Mouse (Mus musculus) hindbrain, embryonic 15.5 days (tissue): ENCODE data around the gene Mlxip. TPM values are rescaled to one million over a fixed set of nuclear protein-coding genes. Genes with fewer than 3 reads are reported as not detected.
A peak's percentile ranks its signal among the peaks of the same experiment; 100 is the strongest.

Source experiments
- ATAC-seq: fragments of 200-750 bp; cut with Nextera tagmentation; 2 replicates; pipeline ENCODE4 v1.8.0; 2017; ENCODE audit warnings: low read depth, moderate number of reproducible peaks, moderate TSS enrichment; ENCODE audit not compliant: low FRiP score
- H3K27ac ChIP-seq: fragments of 300-500 bp; sonication (generic); replicated peaks from 2 replicates; pipeline ENCODE4 v1.5.1; 2015; ENCODE audit warnings: mild to moderate bottlenecking, inconsistent platforms
- H3K27me3 ChIP-seq: fragments of 300-500 bp; sonication (generic); 2 replicates; pipeline ENCODE4 v1.6.1; 2015; ENCODE audit warnings: control low read depth, inconsistent platforms
- H3K36me3 ChIP-seq: fragments of 300-500 bp; sonication (generic); 2 replicates; pipeline ENCODE4 v1.6.1; 2015; ENCODE audit warnings: control low read depth, inconsistent platforms
- H3K4me1 ChIP-seq: fragments of 300-500 bp; sonication (generic); replicated peaks from 2 replicates; pipeline ENCODE4 v1.6.1; 2015; ENCODE audit warnings: control low read depth, inconsistent platforms
- H3K4me2 ChIP-seq: fragments of 300-500 bp; sonication (generic); 2 replicates; pipeline ENCODE4 v1.6.1; 2015; ENCODE audit warnings: moderate library complexity, mild to moderate bottlenecking, inconsistent platforms
- H3K4me3 ChIP-seq: fragments of 300-500 bp; sonication (generic); 2 replicates; pipeline ENCODE4 v1.5.1; 2015; ENCODE audit warnings: mild to moderate bottlenecking, inconsistent platforms
- H3K9ac ChIP-seq: fragments of 300-500 bp; sonication (generic); 2 replicates; pipeline ENCODE4 v1.6.1; 2015; ENCODE audit warnings: inconsistent platforms
- H3K9me3 ChIP-seq: fragments of 300-500 bp; sonication (generic); 2 replicates; pipeline ENCODE4 v1.6.1; 2016; ENCODE audit warnings: control low read depth, inconsistent platforms
- WGBS: fragments of 180-500 bp; shearing (Covaris S2); methylation state at CpG from one replicate; pipeline ENCODE4 v1.1.7; 2015; 5-methylcytosine and 5-hydroxymethylcytosine counted together
- polyA plus RNA-seq: library from polyadenylated mRNA; unstranded; fragments of >200 nt; fragmentation: Nextera tagmentation; extraction: Ambion mirVana; gene quantifications from 2 replicates; pipeline ENCODE4 v1.2.1, GENCODE M21; 2015

Gene Mlxip
- polyA plus RNA-seq, 1 experiment from 2014 or later = 20.6 TPM

- Histone ChIP-seq H3K27ac (no peak overlapping the region), H3K36me3 (peaks cover 5% of the 10 kb centered on the region; the same call in 1 of the 2 replicates), H3K9ac (no peak overlapping the region), H3K4me3 (no peak overlapping the region), H3K27me3 (no peaks in the 10 kb centered on the region), H3K4me1 (peaks cover 15% of the 10 kb centered on the region), H3K9me3 (no peaks in the 10 kb centered on the region), H3K4me2 (no peak overlapping the region)
- WGBS = 91% methylated on average over 2 of the region's 2 CpGs
- no peak for ATAC-seq
Measured at GRCm38 (mm10) chr5:123413866-123414363, 19.3 kb downstream of the Mlxip start.

GRCm38 (mm10) chr5:123416149-123416548, 21.6 kb downstream of the Mlxip start:
- Histone ChIP-seq H3K4me3 (no peak overlapping the region), H3K36me3 (peaks cover 3% of the 10 kb centered on the region; the same call in 1 of the 2 replicates), H3K9me3 (no peaks in the 10 kb centered on the region), H3K27me3 (no peaks in the 10 kb centered on the region), H3K4me1 (peaks cover 22% of the 10 kb centered on the region), H3K9ac (no peak overlapping the region), H3K27ac (no peak overlapping the region), H3K4me2 (no peak overlapping the region)
- no peak for ATAC-seq
- 86% methylated on average over 3 of the region's 3 CpGs for WGBS

GRCm38 (mm10) chr5:123416566-123417518, 22.2 kb downstream of the Mlxip start:
- Histone ChIP-seq H3K9me3 (no peaks in the 10 kb centered on the region), H3K27me3 (no peaks in the 10 kb centered on the region), H3K4me3 (no peak overlapping the region), H3K36me3 (no peaks in the 10 kb centered on the region), H3K4me1 (peaks cover 22% of the 10 kb centered on the region), H3K4me2 (no peak overlapping the region), H3K27ac (0 out of 2 replicates have a peak overlapping the region, but pooled peaks have one; percentile 8), H3K9ac (no peak overlapping the region)
- 63% methylated on average over 8 of the region's 8 CpGs for WGBS
- no peak for ATAC-seq

GRCm38 (mm10) chr5:123423885-123424284, 29.3 kb downstream of the Mlxip start:
- H3K9me3 ChIP-seq = no peaks in the 10 kb centered on the region
- peaks cover 6% of the 10 kb centered on the region for H3K4me1 ChIP-seq
- H3K4me2 ChIP-seq = no peak overlapping the region
- ATAC-seq = no peak
- no peak overlapping the region for H3K27ac ChIP-seq
- H3K4me3 ChIP-seq = no peak overlapping the region
- no peaks in the 10 kb centered on the region for H3K36me3 ChIP-seq
- no peak overlapping the region for H3K9ac ChIP-seq
- 59% methylated on average over 2 of the region's 2 CpGs for WGBS
- no peaks in the 10 kb centered on the region for H3K27me3 ChIP-seq

- Histone ChIP-seq H3K27ac (no peak overlapping the region), H3K4me1 (peaks cover 12% of the 10 kb centered on the region), H3K4me3 (no peak overlapping the region), H3K9ac (no peak overlapping the region), H3K9me3 (no peaks in the 10 kb centered on the region), H3K36me3 (no peaks in the 10 kb centered on the region), H3K4me2 (no peak overlapping the region), H3K27me3 (no peaks in the 10 kb centered on the region)
- ATAC-seq = no peak
- 87% methylated on average over 1 of the region's 1 CpGs for WGBS
Measured at GRCm38 (mm10) chr5:123427556-123427955, 33.0 kb downstream of the Mlxip start.

- no peaks in the 10 kb centered on the region for H3K27me3 ChIP-seq
- H3K9ac ChIP-seq = no peak overlapping the region
- WGBS = 62% methylated on average over 13 of the region's 13 CpGs
- H3K4me1 ChIP-seq = peaks cover 30% of the 10 kb centered on the region
- peak overlapping the region; percentile 22; the same call in 1 of the 2 replicates for H3K27ac ChIP-seq
- no peaks in the 10 kb centered on the region for H3K9me3 ChIP-seq
- no peak overlapping the region for H3K4me3 ChIP-seq
- no peak overlapping the region for H3K4me2 ChIP-seq
- no peak for ATAC-seq
- no peaks in the 10 kb centered on the region for H3K36me3 ChIP-seq
Measured at GRCm38 (mm10) chr5:123431524-123432304, 37.1 kb downstream of the Mlxip start.

GRCm38 (mm10) chr5:123432305-123432874, 37.8 kb downstream of the Mlxip start:
- no peak for ATAC-seq
- H3K9me3 ChIP-seq = no peaks in the 10 kb centered on the region
- H3K36me3 ChIP-seq = no peaks in the 10 kb centered on the region
- no peak overlapping the region for H3K9ac ChIP-seq
- H3K27me3 ChIP-seq = no peaks in the 10 kb centered on the region
- H3K4me2 ChIP-seq = no peak overlapping the region
- H3K4me1 ChIP-seq = peaks cover 33% of the 10 kb centered on the region
- 64% methylated on average over 3 of the region's 3 CpGs for WGBS
- H3K27ac ChIP-seq = peak overlapping the region; percentile 22
- no peak overlapping the region for H3K4me3 ChIP-seq

- no peak for ATAC-seq
- Histone ChIP-seq H3K36me3 (no peaks in the 10 kb centered on the region), H3K9ac (no peak overlapping the region), H3K27me3 (no peaks in the 10 kb centered on the region), H3K9me3 (no peaks in the 10 kb centered on the region), H3K4me2 (no peak overlapping the region), H3K27ac (no peak overlapping the region; the same call in 1 of the 2 replicates), H3K4me3 (no peak overlapping the region), H3K4me1 (peaks cover 33% of the 10 kb centered on the region)
- 52% methylated on average over 8 of the region's 8 CpGs for WGBS
Measured at GRCm38 (mm10) chr5:123436071-123436779, 41.6 kb downstream of the Mlxip start.

- Histone ChIP-seq H3K9ac (no peak overlapping the region), H3K27me3 (no peaks in the 10 kb centered on the region), H3K4me3 (no peak overlapping the region), H3K36me3 (peaks cover under 1% of the 10 kb centered on the region; the same call in 1 of the 2 replicates), H3K27ac (no peak overlapping the region; the same call in 1 of the 2 replicates), H3K4me2 (no peak overlapping the region), H3K4me1 (peaks cover 29% of the 10 kb centered on the region), H3K9me3 (no peaks in the 10 kb centered on the region)
- no peak for ATAC-seq
- WGBS = 28% methylated on average over 4 of the region's 4 CpGs
Measured at GRCm38 (mm10) chr5:123436780-123437175, 42.2 kb downstream of the Mlxip start.

- Histone ChIP-seq H3K4me2 (no peak overlapping the region), H3K9me3 (no peaks in the 10 kb centered on the region), H3K27me3 (no peaks in the 10 kb centered on the region), H3K27ac (no peak overlapping the region), H3K4me3 (no peak overlapping the region), H3K36me3 (peaks cover 17% of the 10 kb centered on the region), H3K9ac (no peak overlapping the region), H3K4me1 (peaks cover 16% of the 10 kb centered on the region)
- ATAC-seq = no peak
- WGBS = 93% methylated on average over 3 of the region's 3 CpGs
Measured at GRCm38 (mm10) chr5:123438381-123438780, 43.8 kb downstream of the Mlxip start.

- no peak for ATAC-seq
- Histone ChIP-seq H3K9me3 (no peaks in the 10 kb centered on the region), H3K36me3 (peaks cover 18% of the 10 kb centered on the region), H3K4me2 (no peak overlapping the region), H3K27me3 (no peaks in the 10 kb centered on the region), H3K4me1 (peaks cover 15% of the 10 kb centered on the region), H3K27ac (no peak overlapping the region), H3K9ac (no peak overlapping the region), H3K4me3 (no peak overlapping the region)
- WGBS = 93% methylated on average over 1 of the region's 1 CpGs
Measured at GRCm38 (mm10) chr5:123439312-123439711, 44.7 kb downstream of the Mlxip start.
